Mouse (Mus musculus) brown adipose tissue, adult 24 weeks (tissue): ENCODE results near the gene Pth. TPM values are rescaled to one million over a fixed set of nuclear protein-coding genes. Genes with fewer than 3 reads are reported as not detected.

Experiments used
- H3K27ac ChIP-seq: fragments of 200-500 bp; replicated peaks from 2 replicates; pipeline ENCODE4 v1.5.1; 2012; ENCODE audit warnings: low read depth, mild to moderate bottlenecking, low read length
- H3K4me1 ChIP-seq: fragments of 200-500 bp; 2 replicates; pipeline ENCODE4 v1.6.1; 2012; ENCODE audit warnings: low read length, mixed read lengths; ENCODE audit not compliant: control insufficient read depth, insufficient read depth, insufficient read length
- H3K4me3 ChIP-seq: fragments of 200-500 bp; 2 replicates; pipeline ENCODE4 v1.5.1; 2012; ENCODE audit warnings: low read depth, mild to moderate bottlenecking, low read length, moderate library complexity; ENCODE audit not compliant: insufficient read depth
- polyA plus RNA-seq: library from polyadenylated mRNA; stranded (reverse); fragments of >200 nt; gene quantifications from 2 replicates; pipeline ENCODE4 v1.2.4, GENCODE M21; 2012; ENCODE audit not compliant: missing spikeins, insufficient read depth, insufficient read length

Gene Pth
- not detected in 2 replicates for polyA plus RNA-seq

GRCm38 (mm10) chr7:113388470-113388869 lies at the start of gene Pth:
Gene Pth (minus strand): TSS chr7:113388570.
- H3K27ac ChIP-seq: no peak within 1 kb of the TSS
- H3K4me3 ChIP-seq: no peak within 1 kb of the TSS

DNA sequence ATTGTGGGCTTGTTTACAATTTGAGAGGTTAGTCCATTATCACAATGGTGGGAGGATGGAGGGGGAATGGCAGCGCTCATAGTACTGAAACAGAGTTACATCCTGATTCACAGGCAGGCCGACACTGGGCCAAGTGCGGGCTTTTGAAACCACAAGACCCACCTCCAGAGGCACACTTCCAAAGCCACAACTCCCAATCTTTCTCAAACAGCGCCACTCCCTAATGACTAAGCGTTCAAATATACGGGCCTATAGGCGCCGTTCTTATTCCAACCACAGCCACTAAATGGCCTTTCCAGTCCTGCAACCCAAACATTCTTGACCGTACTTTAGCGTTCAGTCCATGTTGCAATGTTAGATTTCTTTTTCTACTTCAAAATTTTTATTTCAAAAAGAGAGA lies 47.9 kb upstream of the Pth start:
- Histone ChIP-seq H3K27ac (no peak overlapping the region), H3K4me3 (no peak overlapping the region), H3K4me1 (no peaks in the 10 kb centered on the region)

More at GRCm38 (mm10) chr7:113388470-113388869, at the start of gene Pth:
- H3K4me1 ChIP-seq: no peaks in the 10 kb centered on the region

GRCm38 (mm10) chr7:113434286-113434685 lies 45.9 kb upstream of the Pth start:
- no peaks in the 10 kb centered on the region for H3K4me1 ChIP-seq
- no peak overlapping the region for H3K4me3 ChIP-seq
- no peak overlapping the region for H3K27ac ChIP-seq

- no peak overlapping the region for H3K27ac ChIP-seq
These were observed 45.1 kb upstream of the Pth start for GRCm38 (mm10) chr7:113433451-113433850.

DNA sequence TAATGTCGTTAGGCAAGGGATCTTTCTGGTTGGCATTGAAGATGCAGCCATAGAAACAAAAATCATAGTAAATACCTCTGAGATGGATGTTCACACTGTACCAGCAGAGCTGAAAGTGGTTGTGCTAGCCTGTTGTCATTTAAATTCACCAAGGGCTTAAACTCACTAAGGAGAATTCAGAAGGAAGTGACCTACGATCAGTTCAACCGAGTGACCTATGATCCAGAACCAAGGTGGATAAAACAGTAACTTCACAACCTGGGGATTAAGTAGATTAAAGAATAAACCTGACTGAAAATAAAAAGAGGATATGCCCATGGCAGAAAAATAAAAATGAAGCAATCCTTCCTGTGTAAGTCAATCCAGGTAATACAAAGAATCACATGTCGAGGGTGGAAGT lies 44.5 kb upstream of the Pth start:
- H3K27ac ChIP-seq: no peak overlapping the region
- no peaks in the 10 kb centered on the region for H3K4me1 ChIP-seq
- no peak overlapping the region for H3K4me3 ChIP-seq

More at GRCm38 (mm10) chr7:113433451-113433850, 45.1 kb upstream of the Pth start:
- Histone ChIP-seq H3K4me3 (no peak overlapping the region), H3K4me1 (no peaks in the 10 kb centered on the region)

- no peak overlapping the region for H3K4me3 ChIP-seq
- no peaks in the 10 kb centered on the region; the same call in 1 of the 2 replicates for H3K4me1 ChIP-seq
These were observed 32.4 kb upstream of the Pth start for GRCm38 (mm10) chr7:113420771-113421170.

GRCm38 (mm10) chr7:113419070-113419782 lies 30.9 kb upstream of the Pth start:
- H3K4me1 ChIP-seq: no peaks in the 10 kb centered on the region; the same call in 1 of the 2 replicates
- H3K4me3 ChIP-seq: no peak overlapping the region
- no peak overlapping the region for H3K27ac ChIP-seq

More at GRCm38 (mm10) chr7:113420771-113421170, 32.4 kb upstream of the Pth start:
- H3K27ac ChIP-seq: no peak overlapping the region

DNA sequence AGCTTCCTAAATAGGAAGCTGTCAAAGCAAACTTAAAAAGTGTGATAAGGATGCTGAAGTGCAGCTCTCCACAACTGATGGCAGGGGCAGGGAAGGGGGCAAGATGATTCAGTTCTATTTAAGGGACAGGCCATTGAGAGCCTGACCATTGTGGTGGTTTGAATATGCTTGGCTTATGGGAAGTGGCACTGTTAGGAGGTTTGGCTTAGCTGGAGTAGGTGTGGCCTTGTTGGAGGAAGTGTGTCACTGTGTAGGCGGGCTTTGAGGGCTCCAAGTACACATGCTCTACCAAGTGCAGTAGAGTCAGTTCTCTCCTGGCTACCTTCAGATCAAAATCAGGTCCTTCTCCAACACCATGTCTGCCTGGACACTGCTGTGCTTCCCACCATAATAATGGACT lies 28.2 kb upstream of the Pth start:
- Histone ChIP-seq H3K4me3 (no peak overlapping the region), H3K27ac (no peak overlapping the region), H3K4me1 (no peaks in the 10 kb centered on the region; the same call in 1 of the 2 replicates)

DNA sequence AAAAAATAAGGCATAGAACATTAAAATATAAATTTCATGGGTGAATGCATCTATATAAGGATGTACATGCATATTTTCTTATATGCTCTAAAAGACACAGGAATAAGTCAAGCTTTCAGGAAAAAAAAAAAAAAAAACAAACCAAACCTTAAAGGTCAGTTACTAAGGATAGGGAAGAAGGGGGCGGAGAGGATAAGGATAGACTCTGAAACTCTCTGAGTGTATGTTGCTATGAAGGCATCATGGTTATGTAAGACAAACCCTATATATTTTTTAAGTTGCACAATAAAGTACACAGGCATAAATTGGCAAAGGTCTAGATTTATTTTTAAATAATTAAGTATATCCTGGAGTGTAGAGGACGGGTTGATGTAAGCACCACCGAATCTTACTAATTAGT lies 26.9 kb upstream of the Pth start:
- no peaks in the 10 kb centered on the region; the same call in 1 of the 2 replicates for H3K4me1 ChIP-seq
- no peak overlapping the region for H3K27ac ChIP-seq
- H3K4me3 ChIP-seq: no peak overlapping the region

- no peak overlapping the region for H3K4me3 ChIP-seq
- no peak overlapping the region for H3K27ac ChIP-seq
- no peaks in the 10 kb centered on the region for H3K4me1 ChIP-seq
These were observed 20.3 kb upstream of the Pth start for GRCm38 (mm10) chr7:113408712-113409111.

- Histone ChIP-seq H3K4me3 (no peak overlapping the region), H3K4me1 (no peaks in the 10 kb centered on the region), H3K27ac (no peak overlapping the region)
These were observed 9.7 kb upstream of the Pth start for GRCm38 (mm10) chr7:113398083-113398482.

GRCm38 (mm10) chr7:113396661-113397060 lies 8.3 kb upstream of the Pth start:
- no peak overlapping the region for H3K27ac ChIP-seq
- H3K4me3 ChIP-seq: no peak overlapping the region
- no peaks in the 10 kb centered on the region for H3K4me1 ChIP-seq

- no peaks in the 10 kb centered on the region for H3K4me1 ChIP-seq
- H3K4me3 ChIP-seq: no peak overlapping the region
- no peak overlapping the region for H3K27ac ChIP-seq
These were observed 3.2 kb upstream of the Pth start for GRCm38 (mm10) chr7:113391619-113392018.

DNA sequence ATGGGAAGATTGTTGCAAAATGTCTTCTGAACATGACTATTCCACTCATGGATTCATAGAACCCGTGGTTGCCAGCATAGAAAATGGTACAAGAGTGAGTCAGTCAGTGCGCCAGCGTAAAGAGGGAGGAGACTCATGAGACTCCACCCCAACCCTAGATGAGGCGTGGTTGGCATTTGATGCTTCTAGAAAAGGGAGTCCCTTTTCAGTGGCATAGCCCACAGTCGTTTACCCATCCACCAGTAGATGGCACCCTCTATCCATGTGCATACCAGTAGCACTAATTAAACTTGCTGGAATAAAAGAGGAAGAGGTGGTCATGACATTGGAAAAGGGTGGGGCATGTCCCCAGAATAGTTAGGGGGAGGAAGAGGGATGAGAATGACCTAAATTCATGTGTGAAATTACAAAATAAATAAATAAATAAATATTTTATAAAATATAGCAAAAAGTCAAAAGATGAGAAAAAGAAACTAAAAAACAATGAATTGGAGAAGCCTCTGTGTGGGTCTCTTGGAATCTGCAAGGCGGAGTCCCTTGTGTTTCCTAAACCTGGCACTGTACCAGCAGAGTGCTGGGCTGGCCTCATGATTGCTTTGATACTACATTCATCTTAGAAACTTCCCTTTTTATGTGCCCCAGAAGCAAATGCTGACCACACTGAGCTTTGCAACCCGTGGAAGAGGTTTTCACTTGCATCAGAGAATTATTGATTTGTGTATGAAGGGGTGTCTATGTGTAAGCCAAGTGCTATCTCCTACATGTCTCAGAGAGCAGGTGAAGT lies 10.3 kb downstream of the Pth start:
- Histone ChIP-seq H3K4me3 (no peak overlapping the region), H3K4me1 (no peaks in the 10 kb centered on the region), H3K27ac (no peak overlapping the region)

GRCm38 (mm10) chr7:113372682-113373081 lies 15.7 kb downstream of the Pth start:
- H3K27ac ChIP-seq: no peak overlapping the region
- H3K4me3 ChIP-seq: no peak overlapping the region
- H3K4me1 ChIP-seq: 0 out of 2 replicates have a peak, but pooled peaks cover 2% of the 10 kb centered on the region
